Mouse (Mus musculus) liver, embryonic 14.5 days (tissue): ENCODE results near the gene Armc7. TPM values are rescaled to one million over a fixed set of nuclear protein-coding genes. Genes with fewer than 3 reads are reported as not detected.
"Not testable (repeated sequence)": the region's sequence is repeated elsewhere in the genome, so short reads cannot be mapped to it uniquely, and the experiment has no call there.

ENCODE experiments used
- ATAC-seq: fragments of 200-750 bp; cut with Nextera tagmentation; 2 replicates; pipeline ENCODE4 v1.8.0; 2017; ENCODE audit warnings: moderate number of reproducible peaks, mild to moderate bottlenecking, moderate library complexity; ENCODE audit not compliant: insufficient read depth
- DNase-seq, 3 experiments: peaks; one replicate each; pipeline ENCODE4 v3.0.0-alpha.2; 2012 to 2013; ENCODE audit warnings: low read depth in 3 of 3, low spot score in 3 of 3
- H3K27ac ChIP-seq: fragments of 300-500 bp; sonication (generic); 2 replicates; pipeline ENCODE4 v1.5.1; 2014; ENCODE audit warnings: moderate library complexity, mild to moderate bottlenecking, control low read depth, inconsistent platforms
- H3K27me3 ChIP-seq: fragments of 300-500 bp; sonication (generic); 2 replicates; pipeline ENCODE4 v1.6.1; 2014; ENCODE audit warnings: mild to moderate bottlenecking, low read length, moderate library complexity; ENCODE audit not compliant: control insufficient read depth, insufficient read depth
- H3K36me3 ChIP-seq: fragments of 300-500 bp; sonication (generic); replicated peaks from 2 replicates; pipeline ENCODE4 v1.6.1; 2014; ENCODE audit warnings: low read depth; ENCODE audit not compliant: control insufficient read depth, insufficient read depth
- H3K4me1 ChIP-seq, 2 experiments: fragments of 200-500 bp in 1 of 2; fragments of 300-500 bp in 1 of 2; sonication (generic) in 1 of 2; replicated peaks; 2 replicates each; pipeline ENCODE4 v1.6.1; 2012 to 2014; ENCODE audit warnings: antibody characterized with exemption in 1 of 2, inconsistent platforms in 1 of 2, low read length in 1 of 2; ENCODE audit not compliant: control insufficient read depth in 2 of 2, insufficient read depth in 2 of 2
- H3K4me2 ChIP-seq: fragments of 300-500 bp; sonication (generic); 2 replicates; pipeline ENCODE4 v1.6.1; 2014; ENCODE audit warnings: low read depth, mild to moderate bottlenecking, control low read depth, moderate library complexity
- H3K4me3 ChIP-seq, 2 experiments: fragments of 200-500 bp in 1 of 2; fragments of 300-500 bp in 1 of 2; sonication (generic) in 1 of 2; 2 replicates each; pipeline ENCODE4 v1.5.1; 2012 to 2014; ENCODE audit warnings: low read depth in 2 of 2, low read length in 2 of 2, mild to moderate bottlenecking in 2 of 2, control low read depth in 1 of 2, inconsistent platforms in 1 of 2, moderate library complexity in 1 of 2; ENCODE audit not compliant: insufficient read depth in 1 of 2
- H3K9ac ChIP-seq: fragments of 300-500 bp; sonication (generic); replicated peaks from 2 replicates; pipeline ENCODE4 v1.6.1; 2014; ENCODE audit warnings: mild to moderate bottlenecking, control low read depth, moderate library complexity
- H3K9me3 ChIP-seq: fragments of 300-500 bp; sonication (generic); 2 replicates; pipeline ENCODE4 v1.6.1; 2016; ENCODE audit warnings: low read length, mixed read lengths; ENCODE audit not compliant: control insufficient read depth
- CTCF ChIP-seq: IDR thresholded peaks from 2 replicates; pipeline ENCODE4 v1.5.1; 2016; ENCODE audit warnings: antibody characterized with exemption, low read depth, control low read depth
- EP300 ChIP-seq: IDR thresholded peaks from 2 replicates; pipeline ENCODE4 v1.6.1; 2016; ENCODE audit warnings: antibody characterized with exemption, low read depth
- WGBS: fragments of 180-500 bp; shearing (Covaris S2); extraction: QIAGEN DNeasy Blood & Tissue Kit; methylation state at CpG from one replicate; pipeline ENCODE4 v1.1.7; 2014; ENCODE audit not compliant: insufficient replicate concordance; 5-methylcytosine and 5-hydroxymethylcytosine counted together
- polyA plus RNA-seq, 2 experiments: library from polyadenylated mRNA; depleted of rRNA in 1 of 2; stranded (reverse) in 1 of 2; unstranded in 1 of 2; fragments of >200 nt; fragmentation: Nextera tagmentation in 1 of 2; extraction: Ambion mirVana in 1 of 2; gene quantifications; 2 replicates each; pipeline versions ENCODE4 v1.2.1 to v1.2.3; 2012 to 2014

Armc7 gene
- polyA plus RNA-seq, 2 experiments, result 2.1 to 2.2 TPM

DNA sequence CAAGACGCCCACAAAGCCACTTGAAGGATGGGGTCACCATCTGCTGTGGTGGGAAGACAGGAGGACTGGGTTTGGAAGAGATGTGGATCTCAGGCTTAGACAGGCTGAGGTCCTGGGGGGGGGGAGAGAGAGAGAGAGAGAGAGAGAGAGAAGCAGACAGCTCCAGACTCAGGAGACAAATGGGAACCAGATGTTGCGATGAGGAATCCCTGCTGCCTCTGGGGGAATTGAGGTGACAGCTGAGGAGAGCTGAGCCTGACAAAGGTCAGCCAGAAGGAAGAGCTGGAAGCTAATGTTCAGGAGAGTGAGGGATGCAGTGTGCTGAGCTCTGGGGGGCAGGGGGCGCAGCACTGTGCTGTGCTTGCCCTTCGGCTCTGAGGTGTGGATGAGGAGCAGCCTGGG is 8.2 kb upstream of the Armc7 start:
- ATAC-seq, result no peak
- H3K4me1 ChIP-seq, result no peaks in the 10 kb centered on the region
- H3K9me3 ChIP-seq, result no peaks in the 10 kb centered on the region
- TF ChIP-seq EP300, result no peak
- H3K9ac ChIP-seq, result no peak overlapping the region
- WGBS, result 57% methylated on average over 4 of the region's 4 CpGs
- no peak overlapping the region for H3K4me2 ChIP-seq
- no peaks in the 10 kb centered on the region for H3K27me3 ChIP-seq
- H3K36me3 ChIP-seq, result no peaks in the 10 kb centered on the region
- no peak overlapping the region for H3K27ac ChIP-seq
- H3K4me3 ChIP-seq, result no peak overlapping the region
- no peak for DNase-seq

DNA sequence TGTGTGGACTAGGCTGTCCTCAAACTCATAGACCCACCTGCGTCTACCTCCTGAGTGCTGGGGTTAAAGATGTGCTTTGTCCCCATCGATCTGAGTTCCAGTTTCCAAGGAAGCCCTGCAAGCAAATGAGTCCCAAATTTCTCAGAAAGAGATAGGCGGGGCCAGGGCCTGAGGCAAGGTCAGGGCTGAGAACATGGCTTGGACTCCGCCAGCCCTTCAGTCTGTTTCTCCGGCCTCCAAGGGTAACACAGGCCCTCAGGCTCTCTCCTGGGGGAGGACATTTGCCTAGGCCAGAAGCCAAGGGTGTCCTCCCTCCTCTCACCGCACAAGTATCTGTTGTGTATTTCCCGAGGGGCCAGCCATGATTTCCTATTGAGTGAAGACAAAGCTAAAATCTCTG is 3.3 kb upstream of the Armc7 start:
- H3K27ac ChIP-seq, result no peak overlapping the region
- DNase-seq (no peak), ATAC-seq (no peak)
- H3K4me2 ChIP-seq, result no peak overlapping the region
- no peak overlapping the region for H3K9ac ChIP-seq
- WGBS, result 68% methylated on average over 7 of the region's 7 CpGs
- no peak overlapping the region for H3K4me3 ChIP-seq
- H3K36me3 ChIP-seq, result no peaks in the 10 kb centered on the region
- peaks cover 12 to 20% of the 10 kb centered on the region in 2 experiments for H3K4me1 ChIP-seq
- H3K27me3 ChIP-seq, result no peaks in the 10 kb centered on the region
- H3K9me3 ChIP-seq, result no peaks in the 10 kb centered on the region
- no peak for TF ChIP-seq CTCF
- no peak for TF ChIP-seq EP300

DNA sequence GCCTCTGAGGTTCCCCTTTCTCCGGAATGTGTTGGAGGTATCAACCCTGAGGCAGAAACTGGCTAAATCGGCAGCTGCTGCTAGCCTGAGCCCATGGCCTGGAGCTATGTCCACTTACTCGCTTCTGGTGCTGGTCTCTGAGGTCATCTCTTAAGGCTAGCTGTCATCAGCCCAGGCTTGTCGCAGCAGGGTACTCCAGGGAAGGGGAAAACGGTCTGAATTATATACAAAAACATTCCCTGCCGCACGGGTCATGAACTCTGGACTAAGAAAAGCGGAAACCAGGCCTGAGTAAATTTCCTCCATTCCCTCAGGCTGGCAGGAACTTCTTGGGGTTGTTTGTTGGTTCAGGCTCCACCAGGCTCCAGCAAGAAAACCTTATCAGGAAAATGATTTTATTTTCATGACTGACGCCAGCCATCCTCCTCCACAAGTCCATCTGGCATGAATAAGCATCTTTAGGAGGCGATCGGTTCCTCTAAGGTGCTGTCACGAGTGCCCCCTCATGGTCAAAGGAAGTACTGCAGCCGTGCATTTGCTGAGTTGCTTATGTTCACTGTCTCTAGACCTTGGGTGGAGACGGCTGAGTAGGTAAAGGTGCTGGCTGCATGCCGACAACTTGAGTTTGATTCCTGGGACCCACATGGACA is 1.7 kb upstream of the Armc7 start:
- no peak overlapping the region; the same call in 1 of the 2 replicates for H3K9ac ChIP-seq
- peak overlapping the region in 1 of 2 experiments; percentile 0; a peak in 1 of 4 replicates for H3K4me3 ChIP-seq
- H3K4me1 ChIP-seq, result peaks cover 12 to 20% of the 10 kb centered on the region in 2 experiments
- H3K36me3 ChIP-seq, result no peaks in the 10 kb centered on the region
- peak overlapping the region; percentile 28 for H3K4me2 ChIP-seq
- no peaks in the 10 kb centered on the region for H3K27me3 ChIP-seq
- peak overlapping the region; percentile 69 for H3K27ac ChIP-seq
- H3K9me3 ChIP-seq, result no peaks in the 10 kb centered on the region
- TF ChIP-seq EP300 (peak; percentile 37), CTCF (peak; percentile 100)
- WGBS, result 21% methylated on average over 15 of the region's 15 CpGs
- ATAC-seq, result peak; percentile 45
- DNase-seq, result peak; percentile 92 to 95 (median 92)

DNA sequence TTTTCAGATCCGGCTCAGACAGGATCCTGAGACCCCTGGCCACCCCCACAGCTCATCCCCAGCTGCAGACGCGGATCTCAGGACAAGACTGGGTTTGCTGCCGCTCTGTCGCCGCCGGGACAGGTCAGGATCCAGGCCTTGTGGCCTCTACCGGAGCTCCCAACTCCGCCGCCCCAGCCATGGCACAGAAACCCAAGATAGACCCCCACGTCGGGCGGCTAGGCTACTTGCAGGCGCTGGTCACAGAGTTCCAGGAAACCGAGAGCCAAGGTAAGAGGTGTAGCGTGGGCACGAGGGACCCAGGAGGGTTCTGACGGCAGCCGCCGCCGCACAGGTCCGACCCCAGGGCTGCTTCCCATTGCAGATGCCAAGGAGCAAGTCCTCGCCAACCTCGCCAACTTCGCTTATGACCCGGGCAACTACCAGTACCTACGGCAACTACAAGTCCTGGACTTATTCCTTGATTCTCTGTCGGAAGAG is 331 bp downstream of the Armc7 start:
- WGBS, result 2% methylated on average over 28 of the region's 28 CpGs
- Histone ChIP-seq H3K27ac (no peak overlapping the region; the same call in 1 of the 2 replicates), H3K36me3 (no peaks in the 10 kb centered on the region), H3K9me3 (no peaks in the 10 kb centered on the region), H3K4me2 (peak overlapping the region; percentile 93), H3K27me3 (no peaks in the 10 kb centered on the region), H3K4me3 (peak overlapping the region; percentile 73 to 81), H3K4me1 (peaks cover 12 to 20% of the 10 kb centered on the region in 2 experiments), H3K9ac (peak overlapping the region; percentile 87)
- no peak for DNase-seq
- TF ChIP-seq CTCF (no peak), EP300 (no peak)
- peak; percentile 49 for ATAC-seq

DNA sequence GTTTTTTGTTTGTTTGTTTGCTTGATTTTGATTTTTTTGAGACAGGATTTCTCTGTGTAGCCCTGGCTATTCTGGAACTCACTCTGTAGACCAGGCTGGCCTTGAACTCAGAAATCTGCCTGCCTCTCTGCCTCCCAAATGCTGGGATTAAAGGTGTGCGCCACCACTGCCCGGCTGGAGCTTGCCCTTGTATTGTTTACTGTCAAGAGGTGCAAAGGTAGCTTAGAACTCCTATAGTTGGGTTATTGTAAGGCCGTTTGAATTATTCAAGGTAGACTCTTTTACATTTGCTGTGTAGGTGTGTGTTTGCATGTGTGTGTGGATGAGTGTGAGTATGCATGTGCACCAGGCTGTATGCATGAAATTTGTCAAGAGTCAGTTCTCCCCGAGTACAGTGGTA is 1.2 kb downstream of the Armc7 start:
- not testable (repeated sequence) for H3K27me3 ChIP-seq, H3K9ac ChIP-seq, ATAC-seq, H3K9me3 ChIP-seq, DNase-seq, H3K36me3 ChIP-seq, H3K27ac ChIP-seq
- Histone ChIP-seq H3K4me3 (peak overlapping the region; percentile 1 to 73; a peak in 2 of 4 replicates), H3K4me1 (peaks cover 12 to 20% of the 10 kb centered on the region in 2 experiments), H3K4me2 (peak overlapping the region; percentile 93)
- 69% methylated on average over 4 of the region's 4 CpGs for WGBS

DNA sequence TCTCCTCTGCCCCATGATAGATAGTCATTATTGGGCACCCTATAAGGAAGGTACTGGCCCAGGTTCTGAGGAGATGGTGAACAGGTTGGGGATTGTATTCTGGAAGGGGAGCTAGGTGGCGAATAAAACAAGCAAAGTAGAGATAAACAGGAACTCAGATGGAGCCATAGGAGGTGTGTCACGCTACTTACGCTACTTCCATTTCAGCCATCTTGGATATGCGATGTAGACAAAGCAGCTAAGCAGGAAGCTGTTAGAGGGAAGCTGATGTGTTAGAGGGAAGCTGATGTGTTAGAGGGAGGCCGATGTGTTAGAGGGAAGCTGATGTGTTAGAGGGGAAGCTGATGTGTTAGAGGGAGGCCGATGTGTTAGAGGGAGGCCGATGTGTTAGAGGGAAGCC is 1.9 kb downstream of the Armc7 start:
- H3K9me3 ChIP-seq, DNase-seq, H3K4me3 ChIP-seq, ATAC-seq, H3K36me3 ChIP-seq, H3K27ac ChIP-seq, H3K9ac ChIP-seq, H3K27me3 ChIP-seq: not testable (repeated sequence)
- 45% methylated on average over 7 of the region's 7 CpGs for WGBS
- peaks cover 12 to 20% of the 10 kb centered on the region in 2 experiments for H3K4me1 ChIP-seq
- H3K4me2 ChIP-seq, result peak overlapping the region; percentile 93
